Comparison of ENCODE assay signal across 8 mouse cellular contexts in the genomic region with DNA sequence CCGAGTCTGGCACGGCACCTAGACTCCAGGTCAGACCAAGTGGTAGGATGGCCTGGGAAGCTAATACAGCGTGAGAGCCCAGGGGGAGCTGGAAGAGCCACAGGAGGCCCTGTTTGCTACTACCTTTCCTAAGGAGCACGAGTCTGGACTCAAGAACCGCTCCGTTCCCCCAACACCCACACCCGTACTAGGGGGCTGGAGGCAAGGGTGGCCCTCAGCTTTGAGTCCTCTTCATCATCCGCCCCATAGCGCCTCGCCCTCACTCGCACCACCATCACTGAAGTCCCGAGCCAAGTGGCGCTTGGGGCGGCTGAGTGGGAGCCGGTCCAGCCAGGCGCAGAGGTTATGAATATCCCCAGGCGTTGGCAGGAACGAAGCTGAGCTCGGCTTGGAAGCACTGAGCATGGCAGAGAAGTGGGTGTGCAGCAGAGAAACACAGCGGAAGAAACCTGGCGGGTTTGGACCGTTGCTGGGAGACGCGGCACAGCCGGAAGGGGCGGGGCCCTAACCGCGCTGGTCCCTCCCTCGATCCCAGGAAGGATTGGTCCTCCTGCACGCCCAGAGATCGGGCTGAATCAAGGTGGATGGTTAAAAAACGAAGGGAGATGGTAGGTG. TPM values are rescaled to one million over a fixed set of nuclear protein-coding genes. Genes with fewer than 3 reads are reported as not detected.
DNase-seq lines count a peak whose midpoint lies in the region; ATAC-seq lines count a peak whose summit lies in the region.

Gene 6430531B16Rik (minus strand): TSS at position 478 of the 615 bp plus-strand sequence.

- 5% methylated on average over 32 of the region's 32 CpGs for WGBS in embryonic facial prominence, embryonic 13.5 days

- DNase-seq in adrenal gland, postnatal 36 days, result peak; percentile 89 to 93
- peak; percentile 81 to 82 for DNase-seq in heart, adult 18-20 months
- peak; percentile 81 for DNase-seq in kidney, adult 11 months
- DNase-seq in left cerebral cortex, postnatal 36 days (ENCODE audit: low spot score in 2 of 2), result peak; percentile 90 to 91
- peak; percentile 78 for DNase-seq in mesoderm, embryonic 11.5 days (ENCODE audit: low read depth, low spot score)
- peak; percentile 90 to 94 for DNase-seq in right cerebral cortex, postnatal 36 days (ENCODE audit: low spot score in 2 of 2)
- peak; percentile 81 to 84 for DNase-seq in urinary bladder, postnatal 36 days (ENCODE audit: low spot score in 2 of 2)

- H3K4me1 ChIP-seq in embryonic facial prominence, embryonic 13.5 days, result peaks cover 12% of the 10 kb centered on the region

- intact Hi-C loops in left cerebral cortex, postnatal 36 days (cut with DNase I), result no loop called here

- peak within 1 kb of the TSS; percentile 84 for H3K4me2 ChIP-seq in embryonic facial prominence, embryonic 13.5 days

- peak; percentile 88 for ATAC-seq in embryonic facial prominence, embryonic 13.5 days (ENCODE audit: insufficient number of reproducible peaks, insufficient read depth, low FRiP score, low TSS enrichment, low read depth)

- no peaks in the 10 kb centered on the region for H3K9me3 ChIP-seq in embryonic facial prominence, embryonic 13.5 days

- H3K27ac ChIP-seq in embryonic facial prominence, embryonic 13.5 days, result no peak within 1 kb of the TSS

- peak within 1 kb of the TSS; percentile 57 for H3K4me3 ChIP-seq in embryonic facial prominence, embryonic 13.5 days

- 0 out of 2 replicates have a peak, but pooled peaks cover under 1% of the 10 kb centered on the region for H3K36me3 ChIP-seq in embryonic facial prominence, embryonic 13.5 days

- H3K27me3 ChIP-seq in embryonic facial prominence, embryonic 13.5 days, result no peaks in the 10 kb centered on the region

- peak within 1 kb of the TSS; percentile 72 for H3K9ac ChIP-seq in embryonic facial prominence, embryonic 13.5 days

RNA-seq across cellular contexts. Expression of gene 6430531B16Rik, which starts in this region (rescaled TPM):
- not detected for total RNA-seq in adrenal gland, postnatal 36 days (2021)
- 0.85 and 1.1 TPM in 2 replicates for polyA plus RNA-seq in embryonic facial prominence, embryonic 13.5 days (2015; fragmentation: Nextera tagmentation; extraction: Ambion mirVana)
- total RNA-seq in heart, adult 18-20 months (2021), result not detected
- 1 to 10 TPM; 1.0 to 2.0 TPM for total RNA-seq in left cerebral cortex, postnatal 36 days (2021)

Comparison
In these comparisons a context has a peak if more than half of its experiments do, and no peak if none do; other contexts are left out.
1. Peak in DNase-seq in adrenal gland, postnatal 36 days; RNA of the gene not detected or under 1 TPM.
2. Peak in DNase-seq in heart, adult 18-20 months; RNA of the gene not detected or under 1 TPM.